Mouse (Mus musculus): ENCODE measurements at regions not wholly inside any gene's neighbourhood (a gene's known extent, or its start where the extent isn't known, plus 50 kb on each side); places are given as distances from the start of the nearest gene placed in this dataset.
A peak's percentile ranks its signal among the peaks of the same experiment; 100 is the strongest.

DNA sequence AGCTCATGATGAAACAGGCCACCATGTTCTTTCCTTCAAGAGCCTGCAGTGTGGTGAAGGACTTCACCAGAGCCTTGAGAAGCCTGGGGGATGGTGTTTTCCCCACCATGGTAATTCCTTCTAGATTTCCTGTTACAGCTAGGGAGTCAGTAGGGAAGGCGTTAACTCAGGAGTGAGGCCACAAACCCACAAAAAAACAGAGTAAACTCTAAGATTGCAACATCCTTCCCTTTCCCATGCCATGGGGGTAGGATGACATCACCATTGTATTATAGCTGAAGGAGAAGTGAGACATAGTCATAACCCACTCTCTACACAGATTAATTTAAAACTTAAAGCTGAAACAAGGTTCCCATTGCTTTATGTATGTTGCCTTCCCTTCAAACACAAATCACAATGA is 218.7 kb upstream of the F930015N05Rik start:
- DNase-seq (ENCODE audit: low read depth): no peak

DNA sequence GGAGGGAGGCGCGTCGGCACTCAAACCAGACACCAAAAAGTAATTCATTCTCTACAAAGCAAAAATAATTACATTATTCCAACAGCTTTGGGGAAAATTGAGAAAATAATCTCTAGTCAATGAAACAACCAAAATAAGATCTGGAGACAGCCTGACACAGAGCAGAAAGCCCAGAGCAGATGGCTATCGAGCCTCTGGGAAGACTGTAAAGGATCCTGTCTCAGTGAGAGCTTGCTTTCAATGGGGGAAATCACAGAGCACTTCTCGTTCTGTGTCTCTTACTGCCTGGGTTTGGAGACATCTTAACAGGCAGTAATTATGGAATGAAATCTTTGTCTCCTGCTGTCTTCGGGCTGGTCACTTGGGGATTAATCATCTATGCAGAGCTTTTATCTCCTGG is 226.7 kb upstream of the F930015N05Rik start:
- no peak for DNase-seq (ENCODE audit: low read depth)

DNA sequence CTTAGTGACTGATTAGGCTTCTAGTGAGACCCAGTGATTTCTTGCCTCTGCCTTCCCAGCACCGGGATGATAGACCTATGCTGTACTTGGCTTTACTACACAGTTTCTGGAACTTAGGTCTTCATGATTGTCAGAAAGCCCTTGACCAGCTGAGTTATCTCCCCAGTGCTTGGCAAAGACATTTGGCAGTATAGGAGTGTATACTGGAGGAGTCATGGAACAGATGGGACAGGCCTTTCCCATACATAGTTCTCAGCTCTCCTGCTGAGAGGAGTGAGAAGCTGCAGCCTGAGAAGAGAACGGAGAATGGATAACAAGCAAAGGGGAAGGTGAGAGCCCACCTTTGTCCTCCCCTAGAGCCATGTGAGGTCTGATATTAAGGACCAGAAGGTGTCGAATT is 230.6 kb upstream of the F930015N05Rik start:
- DNase-seq (ENCODE audit: low read depth): no peak

- DNase-seq (ENCODE audit: low read depth): no peak
Measured at GRCm38 (mm10) chr11:64667521-64667920, 231.1 kb upstream of the F930015N05Rik start.

DNA sequence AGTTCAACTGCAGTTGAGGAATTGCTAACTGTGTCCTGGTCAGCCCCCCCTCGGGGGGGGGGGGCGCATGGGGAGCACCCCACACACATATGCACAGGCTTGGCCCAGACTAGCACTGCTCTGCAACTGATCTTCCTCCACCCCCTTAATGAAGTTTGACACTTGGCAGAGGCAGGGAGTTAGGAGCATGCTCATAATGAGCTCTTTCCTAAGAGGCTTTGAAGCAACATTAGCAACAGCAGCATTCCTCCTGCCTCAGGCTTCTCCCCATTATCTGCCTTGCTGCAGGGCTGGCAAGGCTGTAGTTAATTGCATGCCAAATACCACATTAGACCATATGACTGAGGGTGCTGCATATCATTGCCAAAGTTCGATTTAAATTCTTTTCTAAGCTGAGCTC is 235.4 kb upstream of the F930015N05Rik start:
- no peak for DNase-seq (ENCODE audit: low read depth)

DNA sequence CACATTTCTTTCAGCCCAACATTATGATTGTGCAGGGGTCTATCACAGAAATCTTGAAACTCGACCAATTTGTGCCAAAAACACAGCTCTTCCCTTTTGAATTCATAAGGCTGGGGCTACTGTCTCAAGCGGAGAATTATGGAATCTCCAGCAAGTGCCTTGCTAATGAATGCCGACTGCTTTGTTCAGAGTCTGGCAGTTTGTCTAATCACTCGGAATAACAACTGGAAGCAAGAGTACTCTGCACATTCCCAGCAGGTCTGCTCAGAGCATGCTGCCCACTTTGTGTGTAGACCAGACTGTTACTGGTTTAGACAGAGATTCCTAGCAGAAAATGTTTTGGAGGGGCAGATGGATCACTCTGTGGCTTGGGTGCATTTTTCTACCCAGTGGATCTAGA is 237.1 kb upstream of the F930015N05Rik start:
- DNase-seq (ENCODE audit: low read depth): no peak

DNA sequence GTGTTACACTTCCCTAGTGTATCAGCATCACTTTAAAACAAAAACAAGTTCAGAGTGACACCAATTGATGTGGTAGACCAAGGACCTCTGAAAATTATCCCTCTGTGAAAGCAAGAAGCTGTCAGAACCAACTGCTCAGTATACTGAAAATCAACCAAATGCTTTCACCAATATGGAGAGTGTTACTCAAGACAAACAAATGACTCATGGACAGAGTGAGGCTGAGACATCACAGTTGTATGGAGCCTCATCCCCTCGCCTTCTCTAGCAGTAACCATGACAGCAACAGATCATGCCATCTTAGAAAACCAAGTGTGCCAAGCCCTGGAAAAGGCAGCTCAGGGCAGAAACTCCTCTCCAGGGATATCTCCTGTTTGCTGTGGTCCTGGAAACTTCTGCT is 267.3 kb upstream of the F930015N05Rik start:
- no peak for DNase-seq (ENCODE audit: low read depth)

GRCm38 (mm10) chr11:64711801-64712200 is 267.0 kb upstream of the Elac2 start:
- no peak for DNase-seq (ENCODE audit: low read depth)

DNA sequence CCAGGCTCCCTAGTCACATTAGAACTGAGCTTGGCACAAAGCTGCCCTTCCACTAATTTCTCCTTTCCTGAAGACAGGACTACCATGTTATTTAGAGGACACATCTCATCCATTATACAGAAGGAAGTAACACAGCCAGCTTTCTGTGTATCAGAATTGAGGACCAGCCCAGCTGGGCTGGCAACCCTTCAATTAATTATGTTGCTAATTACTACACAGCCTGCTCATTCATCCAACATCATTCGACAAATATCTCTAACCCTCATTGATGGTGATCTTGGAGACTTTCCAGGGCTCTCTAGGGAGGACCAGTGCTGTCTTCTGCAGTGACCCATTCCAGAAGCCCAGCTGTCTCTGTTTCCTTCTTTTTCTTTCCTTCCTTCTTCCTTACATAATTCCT is 263.7 kb upstream of the Elac2 start:
- no peak for DNase-seq (ENCODE audit: low read depth)

DNA sequence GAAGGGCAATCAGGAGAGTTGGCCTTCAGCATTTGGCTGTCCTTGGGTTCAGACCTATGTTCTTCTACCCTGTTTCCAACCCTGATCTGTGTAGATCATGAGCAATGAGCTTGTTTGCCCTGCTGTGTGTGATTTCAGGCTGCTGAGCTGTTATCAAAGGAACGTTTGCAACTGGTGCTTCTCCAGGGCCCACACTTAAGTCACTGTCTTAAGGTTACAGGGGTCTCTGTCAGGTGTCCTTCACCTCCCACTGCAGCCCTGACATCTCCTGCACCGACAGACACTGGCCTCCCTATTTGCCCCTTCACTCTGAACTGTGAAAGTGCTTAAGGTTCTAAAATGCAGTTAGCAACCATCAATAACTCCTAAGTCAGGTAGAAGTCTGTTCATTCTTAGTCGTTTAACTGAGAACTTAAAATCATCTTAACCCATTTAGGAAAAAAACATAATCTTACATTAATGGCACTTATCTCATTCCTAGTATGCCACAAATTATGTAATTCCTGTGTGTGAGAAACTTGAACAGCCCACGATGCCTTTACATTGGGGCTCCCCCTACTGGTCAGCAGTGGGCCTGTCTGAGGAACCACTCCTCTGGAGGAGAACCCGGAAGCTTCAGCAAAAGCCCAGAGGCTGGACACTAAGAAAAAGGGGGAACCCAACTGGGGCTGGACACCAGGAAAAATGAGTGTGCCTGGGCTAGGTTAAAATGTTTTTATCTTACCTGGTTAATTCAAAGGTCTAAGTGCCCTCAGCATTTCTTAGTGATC is 260.3 kb upstream of the Elac2 start:
- DNase-seq (ENCODE audit: low read depth): peak; percentile 73

DNA sequence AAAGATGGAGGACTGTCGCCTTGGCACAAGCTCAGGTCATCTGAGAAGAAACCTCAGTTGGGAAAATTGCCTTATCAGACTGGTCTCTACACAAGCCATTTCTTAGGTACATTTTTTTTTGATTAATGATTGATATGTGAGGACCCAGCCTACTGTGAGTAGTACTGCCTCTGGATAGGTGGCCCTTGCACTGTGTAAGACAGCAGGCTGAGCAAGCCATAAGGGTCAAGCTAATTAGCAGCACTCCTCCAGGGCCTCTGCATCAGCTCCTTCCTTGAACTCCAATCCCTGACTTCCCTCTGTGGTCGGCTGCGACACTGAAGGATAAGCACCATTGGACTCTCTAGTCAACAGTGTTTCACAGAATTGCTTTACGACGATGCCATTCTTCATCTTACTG is 252.6 kb upstream of the Elac2 start:
- DNase-seq (ENCODE audit: low read depth): no peak

DNA sequence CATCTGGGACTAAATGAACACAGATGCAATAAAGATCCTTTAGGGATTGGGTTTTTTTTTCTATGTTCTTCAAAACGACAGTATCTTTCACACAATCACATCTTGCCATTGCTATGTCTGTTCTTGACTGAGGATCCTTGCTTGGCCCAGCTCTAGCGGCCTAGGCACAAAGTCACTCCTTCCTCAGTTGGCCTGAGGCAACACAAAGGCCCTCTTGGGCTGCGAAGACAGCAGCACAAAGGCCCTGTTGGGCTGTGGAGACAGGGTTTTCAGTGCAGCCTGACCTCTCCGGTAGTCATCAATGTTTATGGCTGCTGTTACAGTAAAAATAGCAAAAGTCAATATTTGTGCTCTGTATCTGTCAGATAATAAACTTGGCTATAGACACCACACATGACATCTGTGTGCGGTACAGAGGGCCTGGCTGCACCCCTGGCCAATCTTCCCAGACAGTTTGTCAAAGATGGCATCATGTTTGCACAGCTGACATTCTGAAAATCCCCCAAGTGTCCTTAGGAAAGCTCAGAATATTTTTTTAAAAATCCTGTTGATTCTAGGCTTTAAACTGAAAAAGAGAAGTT is 250.9 kb upstream of the Elac2 start:
- DNase-seq (ENCODE audit: low read depth): no peak

- no peak for DNase-seq (ENCODE audit: low read depth)
Measured at GRCm38 (mm10) chr11:64738948-64739347, 239.9 kb upstream of the Elac2 start.

DNA sequence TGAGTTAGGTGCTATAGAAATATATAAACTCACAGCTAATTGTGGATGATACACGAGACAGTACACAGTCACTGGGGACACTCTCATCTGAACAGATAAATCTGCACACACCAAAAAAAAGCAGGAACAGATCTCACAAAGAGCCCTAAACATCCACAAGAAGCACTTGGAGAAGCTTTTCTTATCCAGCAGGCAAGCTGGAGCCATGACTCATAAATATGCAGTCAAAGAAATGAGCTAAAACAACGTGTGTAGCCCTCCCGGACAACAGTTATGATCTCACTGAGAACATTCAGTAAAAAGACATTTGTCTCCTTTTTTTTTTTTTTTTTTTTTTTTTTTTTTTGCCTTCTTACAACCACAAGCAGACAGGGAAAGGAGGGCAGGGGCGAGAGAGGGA is 235.1 kb upstream of the Elac2 start:
- no peak for DNase-seq (ENCODE audit: low read depth)

GRCm38 (mm10) chr11:64746146-64746545 is 232.7 kb upstream of the Elac2 start:
- DNase-seq (ENCODE audit: low read depth): no peak

GRCm38 (mm10) chr11:64749976-64750375 is 228.9 kb upstream of the Elac2 start:
- peak; percentile 8 for DNase-seq (ENCODE audit: low read depth)

GRCm38 (mm10) chr11:64752299-64752698 is 226.5 kb upstream of the Elac2 start:
- peak; percentile 3 for DNase-seq (ENCODE audit: low read depth)

- no peak for DNase-seq (ENCODE audit: low read depth)
Measured at GRCm38 (mm10) chr11:64752816-64753215, 226.0 kb upstream of the Elac2 start.

GRCm38 (mm10) chr11:64754076-64754475 is 224.8 kb upstream of the Elac2 start:
- no peak for DNase-seq (ENCODE audit: low read depth)

DNA sequence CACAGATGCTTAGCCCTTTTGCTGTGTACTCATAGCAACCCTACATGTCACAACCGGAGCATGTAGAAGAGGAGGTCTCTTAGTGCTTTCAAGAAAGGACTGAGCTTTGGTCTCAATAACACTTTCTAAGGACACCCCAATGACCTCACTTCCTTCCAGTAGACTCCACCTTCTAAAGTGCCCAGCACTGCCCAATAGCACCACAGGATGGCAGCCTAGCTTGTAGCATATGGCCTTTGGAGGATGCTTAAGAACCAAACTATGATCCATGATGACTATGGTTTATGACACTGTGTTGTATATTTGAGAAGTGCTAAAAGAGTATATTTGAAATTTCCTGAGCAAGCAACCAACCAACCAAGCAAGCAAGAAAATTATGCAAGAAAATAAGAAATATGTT is 223.3 kb upstream of the Elac2 start:
- DNase-seq (ENCODE audit: low read depth): no peak

DNA sequence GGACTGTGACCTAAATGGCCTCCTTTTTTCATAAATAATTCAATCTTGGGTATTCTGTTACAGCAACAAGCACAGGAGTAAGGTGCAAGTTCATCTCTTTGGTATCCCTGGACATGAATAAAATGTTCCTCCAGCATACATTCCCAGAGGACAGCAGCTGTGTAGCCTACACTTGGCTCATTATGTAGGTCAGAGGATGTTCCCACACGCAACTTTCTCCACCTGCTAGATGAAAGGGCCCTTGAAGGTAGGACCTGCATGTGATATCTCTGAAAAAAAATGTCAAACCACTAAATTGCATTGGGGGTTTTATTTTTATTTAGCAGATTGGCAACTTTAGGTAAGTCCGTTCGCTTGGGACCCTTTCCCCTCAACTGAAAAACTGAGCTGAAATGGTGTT is 218.2 kb upstream of the Elac2 start:
- no peak for DNase-seq (ENCODE audit: low read depth)

GRCm38 (mm10) chr11:64762755-64763154 is 216.1 kb upstream of the Elac2 start:
- DNase-seq (ENCODE audit: low read depth): no peak

DNA sequence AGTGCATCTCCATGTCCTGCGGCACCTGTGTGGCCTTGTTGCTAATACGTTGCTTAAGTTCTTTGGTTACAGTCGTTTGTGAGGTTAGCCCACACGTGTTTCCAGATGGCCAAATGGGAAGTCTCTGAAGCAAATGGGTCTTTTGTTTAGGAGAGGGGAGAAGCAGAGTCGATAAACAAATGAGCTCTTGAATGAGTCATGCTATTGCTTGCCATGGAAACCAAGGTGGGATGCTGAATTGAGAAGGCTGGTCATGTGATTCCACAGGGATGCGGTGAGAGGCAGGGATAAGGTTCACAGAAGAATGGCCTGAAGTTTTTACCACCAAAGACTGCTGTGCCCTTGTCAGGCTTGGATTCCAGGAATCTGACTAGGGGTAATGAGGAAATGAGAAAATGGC is 214.8 kb upstream of the Elac2 start:
- DNase-seq (ENCODE audit: low read depth): no peak

DNA sequence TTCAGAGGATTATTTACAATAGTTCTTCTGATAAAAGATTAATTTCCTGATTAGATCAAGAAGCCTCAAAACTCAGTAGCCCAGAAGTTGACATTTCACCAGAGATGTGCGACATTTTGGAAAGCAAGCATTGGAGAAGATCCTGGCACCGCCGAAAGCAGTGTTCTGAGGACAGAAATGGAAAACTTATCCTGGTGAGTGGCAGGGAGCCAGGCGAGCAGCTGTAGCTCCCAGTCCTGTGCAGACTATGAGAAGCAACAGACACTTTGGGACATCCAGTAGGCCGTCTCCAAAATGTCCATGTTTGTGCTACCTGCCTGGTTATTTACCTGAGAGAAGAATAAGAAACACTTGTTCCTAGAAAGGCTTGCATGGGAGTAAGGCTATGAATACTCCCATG is 202.1 kb upstream of the Elac2 start:
- DNase-seq (ENCODE audit: low read depth): no peak
